Mouse (Mus musculus): ENCODE data around the gene Hoxa7.

Hoxa7 gene

GRCm38 (mm10) chr6:52221337-52221992 lies at the start of gene Hoxa7:
Hoxa7 (minus strand) TSS chr6:52221854.
- peak; percentile 95 to 97 for DNase-seq

GRCm38 (mm10) chr6:52270494-52271480 lies 49.1 kb upstream of the Hoxa7 start:
- peak; percentile 62 to 84 for DNase-seq

GRCm38 (mm10) chr6:52268756-52269155 lies 47.1 kb upstream of the Hoxa7 start:
- DNase-seq = no peak

- no peak for DNase-seq
Observed at GRCm38 (mm10) chr6:52268341-52268740, 46.7 kb upstream of the Hoxa7 start.

GRCm38 (mm10) chr6:52267691-52268090 lies 46.0 kb upstream of the Hoxa7 start:
- DNase-seq = no peak

- no peak for DNase-seq
Observed at GRCm38 (mm10) chr6:52267221-52267620, 45.6 kb upstream of the Hoxa7 start.

GRCm38 (mm10) chr6:52266666-52266985 lies 45.0 kb upstream of the Hoxa7 start:
- no peak for DNase-seq

GRCm38 (mm10) chr6:52265913-52266665 lies 44.4 kb upstream of the Hoxa7 start:
- DNase-seq = peak in 1 of 2 experiments; percentile 6

GRCm38 (mm10) chr6:52265306-52265912 lies 43.8 kb upstream of the Hoxa7 start:
- DNase-seq = peak in 1 of 2 experiments; percentile 10

GRCm38 (mm10) chr6:52264106-52264790 lies 42.6 kb upstream of the Hoxa7 start:
- DNase-seq = no peak

- DNase-seq = no peak
Observed at GRCm38 (mm10) chr6:52263321-52263585, 41.6 kb upstream of the Hoxa7 start.

- DNase-seq = peak in 1 of 2 experiments; percentile 29
Observed at GRCm38 (mm10) chr6:52262463-52263320, 41.0 kb upstream of the Hoxa7 start.

GRCm38 (mm10) chr6:52261751-52262462 lies 40.3 kb upstream of the Hoxa7 start:
- DNase-seq = peak in 1 of 2 experiments; percentile 15

GRCm38 (mm10) chr6:52260654-52261575 lies 39.3 kb upstream of the Hoxa7 start, which contains the start of gene Hoxa13:
Hoxa13 (minus strand) TSS chr6:52260880.
- peak in 1 of 2 experiments; percentile 33 for DNase-seq

- peak in 1 of 2 experiments; percentile 38 for DNase-seq
Observed at GRCm38 (mm10) chr6:52259811-52260261, 38.2 kb upstream of the Hoxa7 start.

GRCm38 (mm10) chr6:52259081-52259790 lies 37.6 kb upstream of the Hoxa7 start:
- DNase-seq = peak in 1 of 2 experiments; percentile 30

GRCm38 (mm10) chr6:52256956-52257355 lies 35.3 kb upstream of the Hoxa7 start:
- peak; percentile 84 to 94 for DNase-seq
